Mouse (Mus musculus) adrenal gland, postnatal 14 days (tissue): ENCODE results near the gene Mmaa. TPM values are rescaled to one million over a fixed set of nuclear protein-coding genes. Genes with fewer than 3 reads are reported as not detected.
A peak's percentile ranks its signal among the peaks of the same experiment; 100 is the strongest.

ENCODE experiments used
- DNase-seq: peaks from one replicate; pipeline ENCODE4 v3.0.0; 2021; ENCODE audit warnings: mixed read lengths
- long read RNA-seq, 2 experiments: library from polyadenylated mRNA; stranded (forward); transcript quantifications; one replicate each; pipeline ENCODE4 v2.0.0; 2021
- total RNA-seq: library from RNA; stranded (reverse); gene quantifications from 2 replicates; pipeline ENCODE4 v1.2.3, GENCODE M21; 2021

Mmaa gene
- 28.8 and 36.6 TPM in 2 replicates for total RNA-seq
- long read RNA-seq, experiment 1, full-length matches to known transcripts, result 6 of 56 reads
- long read RNA-seq, experiment 1, partial matches to known transcripts, result 34 of 56 reads
- long read RNA-seq, experiment 1, other reads (novel, unspliced or antisense), result 16 of 56 reads
- long read RNA-seq, experiment 2, full-length matches to known transcripts, result 7 of 57 reads
- long read RNA-seq, experiment 2, partial matches to known transcripts, result 44 of 57 reads
- long read RNA-seq, experiment 2, other reads (novel, unspliced or antisense), result 6 of 57 reads

GRCm38 (mm10) chr8:79294610-79295275 lies at the start of gene Mmaa:
Mmaa (minus strand) TSS chr8:79294937.
- peak; percentile 99 for DNase-seq

GRCm38 (mm10) chr8:79341236-79341635 lies 46.5 kb upstream of the Mmaa start:
- no peak for DNase-seq

GRCm38 (mm10) chr8:79339555-79339954 lies 44.8 kb upstream of the Mmaa start:
- DNase-seq, result peak; percentile 62

GRCm38 (mm10) chr8:79338619-79339018 lies 43.9 kb upstream of the Mmaa start:
- no peak for DNase-seq

GRCm38 (mm10) chr8:79332109-79332900 lies 37.6 kb upstream of the Mmaa start:
- no peak for DNase-seq

GRCm38 (mm10) chr8:79331571-79331970 lies 36.8 kb upstream of the Mmaa start:
- no peak for DNase-seq

- DNase-seq, result no peak
Observed at GRCm38 (mm10) chr8:79331017-79331416, 36.3 kb upstream of the Mmaa start.

GRCm38 (mm10) chr8:79329735-79330134 lies 35.0 kb upstream of the Mmaa start:
- DNase-seq, result no peak

GRCm38 (mm10) chr8:79329182-79329581 lies 34.4 kb upstream of the Mmaa start:
- no peak for DNase-seq

- peak; percentile 22 for DNase-seq
Observed at GRCm38 (mm10) chr8:79325510-79325909, 30.8 kb upstream of the Mmaa start.

- DNase-seq, result no peak
Observed at GRCm38 (mm10) chr8:79324928-79325327, 30.2 kb upstream of the Mmaa start.

GRCm38 (mm10) chr8:79324036-79324435 lies 29.3 kb upstream of the Mmaa start:
- no peak for DNase-seq

- peak; percentile 27 for DNase-seq
Observed at GRCm38 (mm10) chr8:79323121-79323520, 28.4 kb upstream of the Mmaa start.

GRCm38 (mm10) chr8:79310801-79311200 lies 16.1 kb upstream of the Mmaa start:
- no peak for DNase-seq

- no peak for DNase-seq
Observed at GRCm38 (mm10) chr8:79305941-79306340, 11.2 kb upstream of the Mmaa start.

- DNase-seq, result no peak
Observed at GRCm38 (mm10) chr8:79301548-79301947, 6.8 kb upstream of the Mmaa start.

GRCm38 (mm10) chr8:79299704-79300103 lies 5.0 kb upstream of the Mmaa start:
- no peak for DNase-seq

GRCm38 (mm10) chr8:79297763-79298162 lies 3.0 kb upstream of the Mmaa start:
- peak; percentile 87 for DNase-seq

- DNase-seq, result no peak
Observed at GRCm38 (mm10) chr8:79295276-79296105, 754 bp upstream of the Mmaa start.

GRCm38 (mm10) chr8:79293841-79294240 lies 896 bp downstream of the Mmaa start:
- DNase-seq, result no peak

- no peak for DNase-seq
Observed at GRCm38 (mm10) chr8:79292712-79293264, 1.9 kb downstream of the Mmaa start.

GRCm38 (mm10) chr8:79289592-79289991 lies 5.1 kb downstream of the Mmaa start:
- DNase-seq, result peak; percentile 26
